Mouse (Mus musculus): Measurements from ENCODE around the gene Hcfc1.

Hcfc1 gene

GRCm38 (mm10) chrX:73942294-73942693 lies 23.9 kb downstream of the Hcfc1 start:
- in situ Hi-C loops (cut with MboI, MseI) = loop anchor here (10.0 kb wide), 1 partner anchor 377 kb away; no protein-coding TSS in a partner anchor

- in situ Hi-C loops (cut with MboI, MseI) = loop anchor here (10.0 kb wide), 1 partner anchor 377 kb away; no protein-coding TSS in a partner anchor
Observed at GRCm38 (mm10) chrX:73941860-73942259, 24.3 kb downstream of the Hcfc1 start.

- in situ Hi-C loops (cut with MboI, MseI) = no loop called here
Observed at GRCm38 (mm10) chrX:73931871-73932270, 34.3 kb downstream of the Hcfc1 start.

GRCm38 (mm10) chrX:73930402-73931062 lies 35.6 kb downstream of the Hcfc1 start, which contains the start of gene Renbp:
Renbp (minus strand) TSS chrX:73930850.
- in situ Hi-C loops (cut with MboI, MseI) = no loop called here

- in situ Hi-C loops (cut with MboI, MseI) = loop anchor here (25.0 kb wide), 1 partner anchor 1190 kb away; no protein-coding TSS in a partner anchor
Observed at GRCm38 (mm10) chrX:73922550-73922882, 43.6 kb downstream of the Hcfc1 start.

GRCm38 (mm10) chrX:73921823-73922549 lies 44.2 kb downstream of the Hcfc1 start, which contains the start of the genes Arhgap4 and Naa10:
Arhgap4 (minus strand) TSS chrX:73921870.
Naa10 (minus strand) TSS chrX:73921944.
- in situ Hi-C loops (cut with MboI, MseI) = loop anchor here (25.0 kb wide), 1 partner anchor 1190 kb away; no protein-coding TSS in a partner anchor

GRCm38 (mm10) chrX:73921285-73921822 lies 44.8 kb downstream of the Hcfc1 start:
- in situ Hi-C loops (cut with MboI, MseI) = loop anchor here (25.0 kb wide), 1 partner anchor 1191 kb away; no protein-coding TSS in a partner anchor

GRCm38 (mm10) chrX:73918631-73919030 lies 47.5 kb downstream of the Hcfc1 start:
- in situ Hi-C loops (cut with MboI, MseI) = loop anchor here (25.0 kb wide), 1 partner anchor 1194 kb away; no protein-coding TSS in a partner anchor

GRCm38 (mm10) chrX:73916945-73917344 lies 49.2 kb downstream of the Hcfc1 start:
- in situ Hi-C loops (cut with MboI, MseI) = loop anchor here (25.0 kb wide), 1 partner anchor 1195 kb away; no protein-coding TSS in a partner anchor

- in situ Hi-C loops (cut with MboI, MseI) = loop anchor here (25.0 kb wide), 1 partner anchor 1197 kb away; no protein-coding TSS in a partner anchor
Observed at GRCm38 (mm10) chrX:73914827-73915703, 51.1 kb downstream of the Hcfc1 start.

GRCm38 (mm10) chrX:73911588-73911987 lies 54.6 kb downstream of the Hcfc1 start:
- in situ Hi-C loops (cut with MboI, MseI) = loop anchor here (25.0 kb wide), 1 partner anchor 1201 kb away; no protein-coding TSS in a partner anchor

GRCm38 (mm10) chrX:73911156-73911555 lies 55.0 kb downstream of the Hcfc1 start:
- in situ Hi-C loops (cut with MboI, MseI) = loop anchor here (25.0 kb wide), 1 partner anchor 1201 kb away; no protein-coding TSS in a partner anchor

- in situ Hi-C loops (cut with MboI, MseI) = loop anchor here (25.0 kb wide), 1 partner anchor 1202 kb away; no protein-coding TSS in a partner anchor
Observed at GRCm38 (mm10) chrX:73910451-73910850, 55.7 kb downstream of the Hcfc1 start.

GRCm38 (mm10) chrX:73910049-73910448 lies 56.1 kb downstream of the Hcfc1 start:
- in situ Hi-C loops (cut with MboI, MseI) = loop anchor here (25.0 kb wide), 1 partner anchor 1202 kb away; no protein-coding TSS in a partner anchor

- in situ Hi-C loops (cut with MboI, MseI) = loop anchor here (5.0 kb wide), 1 partner anchor 106 kb away; no protein-coding TSS in a partner anchor
Observed at GRCm38 (mm10) chrX:73897959-73898358, 68.2 kb downstream of the Hcfc1 start.

- in situ Hi-C loops (cut with MboI, MseI) = loop anchor here (5.0 kb wide), 1 partner anchor 103 kb away; no protein-coding TSS in a partner anchor
Observed at GRCm38 (mm10) chrX:73895719-73896118, 70.4 kb downstream of the Hcfc1 start, which contains the start of gene L1cam. L1cam (minus strand) TSS chrX:73896105.

- in situ Hi-C loops (cut with MboI, MseI) = no loop called here
Observed at GRCm38 (mm10) chrX:73892833-73893232, 73.3 kb downstream of the Hcfc1 start.

Data from T-helper 1 cell (primary cell).